Mouse (Mus musculus) spleen, postnatal 4 days (tissue): ENCODE results near the gene Skap2.

ENCODE experiments used
- DNase-seq, 2 experiments: peaks; one replicate each; pipeline ENCODE4 v3.0.0; 2022; ENCODE audit warnings: low spot score in 2 of 2

Skap2 gene

GRCm38 (mm10) chr6:51850030-51850817 lies 162.1 kb downstream of the Skap2 start:
- no peak for DNase-seq

- no peak for DNase-seq
These were observed 162.8 kb downstream of the Skap2 start for GRCm38 (mm10) chr6:51849561-51849960.

GRCm38 (mm10) chr6:51844106-51844505 lies 168.2 kb downstream of the Skap2 start:
- DNase-seq: no peak

GRCm38 (mm10) chr6:51843081-51843480 lies 169.3 kb downstream of the Skap2 start:
- no peak for DNase-seq

GRCm38 (mm10) chr6:51838177-51838576 lies 174.2 kb downstream of the Skap2 start:
- no peak for DNase-seq

- no peak for DNase-seq
These were observed 179.0 kb downstream of the Skap2 start for GRCm38 (mm10) chr6:51833362-51833761.

GRCm38 (mm10) chr6:51825621-51826021 lies 186.7 kb downstream of the Skap2 start:
- DNase-seq: no peak

- DNase-seq: no peak
These were observed 188.1 kb downstream of the Skap2 start for GRCm38 (mm10) chr6:51824136-51824830.

- DNase-seq: no peak
These were observed 190.3 kb downstream of the Skap2 start for GRCm38 (mm10) chr6:51822049-51822448.

GRCm38 (mm10) chr6:51820853-51821252 lies 191.5 kb downstream of the Skap2 start:
- no peak for DNase-seq

- DNase-seq: no peak
These were observed 195.3 kb downstream of the Skap2 start for GRCm38 (mm10) chr6:51816892-51817621.

- DNase-seq: no peak
These were observed 201.4 kb downstream of the Skap2 start for GRCm38 (mm10) chr6:51810906-51811305.

- no peak for DNase-seq
These were observed 203.1 kb downstream of the Skap2 start for GRCm38 (mm10) chr6:51809164-51809824.

GRCm38 (mm10) chr6:51808011-51808410 lies 204.3 kb downstream of the Skap2 start:
- DNase-seq: no peak
